Mouse (Mus musculus) hindbrain, embryonic 16.5 days (tissue): ENCODE results near the gene Ptprd. TPM values are rescaled to one million over a fixed set of nuclear protein-coding genes. Genes with fewer than 3 reads are reported as not detected.
A peak's percentile ranks its signal among the peaks of the same experiment; 100 is the strongest.

ENCODE experiments used
- ATAC-seq: fragments of 200-750 bp; cut with Nextera tagmentation; 2 replicates; pipeline ENCODE4 v1.8.0; 2017; ENCODE audit warnings: moderate TSS enrichment, moderate library complexity
- H3K27ac ChIP-seq: fragments of 300-500 bp; sonication (generic); 2 replicates; pipeline ENCODE4 v1.5.1; 2014; ENCODE audit warnings: low read depth, mild to moderate bottlenecking, control low read depth, low read length, moderate library complexity
- H3K27me3 ChIP-seq: fragments of 300-500 bp; sonication (generic); replicated peaks from 2 replicates; pipeline ENCODE4 v1.6.1; 2014; ENCODE audit warnings: low read length; ENCODE audit not compliant: control insufficient read depth, insufficient read depth
- H3K36me3 ChIP-seq: fragments of 300-500 bp; sonication (generic); 2 replicates; pipeline ENCODE4 v1.6.1; 2014; ENCODE audit warnings: mild to moderate bottlenecking, low read length, moderate library complexity, mixed read lengths; ENCODE audit not compliant: control insufficient read depth, insufficient read depth
- H3K4me1 ChIP-seq: fragments of 300-500 bp; sonication (generic); 2 replicates; pipeline ENCODE4 v1.6.1; 2014; ENCODE audit warnings: low read depth, low read length; ENCODE audit not compliant: control insufficient read depth, insufficient read depth
- H3K4me2 ChIP-seq: fragments of 300-500 bp; sonication (generic); 2 replicates; pipeline ENCODE4 v1.6.1; 2014; ENCODE audit warnings: mild to moderate bottlenecking, low read length, control low read depth, moderate library complexity
- H3K4me3 ChIP-seq: fragments of 300-500 bp; sonication (generic); 2 replicates; pipeline ENCODE4 v1.5.1; 2014; ENCODE audit warnings: mild to moderate bottlenecking, low read length, control low read depth, moderate library complexity
- H3K9ac ChIP-seq: fragments of 300-500 bp; sonication (generic); 2 replicates; pipeline ENCODE4 v1.6.1; 2014; ENCODE audit warnings: low read depth, mild to moderate bottlenecking, control low read depth, low read length, moderate library complexity
- H3K9me3 ChIP-seq: fragments of 300-500 bp; sonication (generic); 2 replicates; pipeline ENCODE4 v1.6.1; 2014; ENCODE audit warnings: mild to moderate bottlenecking, low read length, moderate library complexity; ENCODE audit not compliant: control insufficient read depth
- WGBS: fragments of 180-500 bp; shearing (Covaris S2); extraction: QIAGEN DNeasy Blood & Tissue Kit; methylation state at CpG from one replicate; pipeline ENCODE4 v1.1.7; 2014; 5-methylcytosine and 5-hydroxymethylcytosine counted together
- polyA plus RNA-seq: library from polyadenylated mRNA; unstranded; fragments of >200 nt; fragmentation: Nextera tagmentation; extraction: Ambion mirVana; gene quantifications from 2 replicates; pipeline ENCODE4 v1.2.1, GENCODE M21; 2015

Gene Ptprd
- polyA plus RNA-seq, 1 experiment from 2014 or later: 71.6 TPM

DNA sequence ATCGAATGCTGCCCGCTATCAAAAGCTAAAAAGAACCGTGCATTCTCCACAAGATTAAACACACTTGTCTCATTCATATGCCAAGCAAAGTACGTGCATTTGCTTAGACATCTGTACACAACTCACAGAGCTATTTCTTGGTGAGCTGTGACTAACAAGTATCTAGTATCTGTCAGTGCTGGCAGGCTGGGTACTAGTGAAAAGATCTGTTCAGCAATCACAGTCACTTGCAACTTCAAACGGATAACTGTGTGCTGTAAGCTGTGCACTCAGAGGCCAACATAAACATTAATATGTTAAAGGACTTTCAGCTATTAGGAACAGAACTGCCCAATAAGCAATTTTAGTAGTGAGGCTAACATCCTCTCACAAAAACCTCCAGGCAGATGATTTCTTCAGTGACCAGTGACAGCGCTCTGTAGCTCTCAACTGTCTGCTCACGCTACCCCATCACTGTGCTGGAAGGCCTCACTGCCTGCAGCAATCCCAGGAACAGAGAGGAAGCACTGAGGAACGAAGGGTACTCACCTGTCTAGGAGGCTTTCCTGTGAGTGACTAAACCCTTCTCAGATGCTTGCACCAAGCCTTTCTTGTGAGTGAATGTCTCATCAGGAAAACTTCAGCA is 1918.9 kb downstream of the Ptprd start:
- H3K4me1 ChIP-seq: no peaks in the 10 kb centered on the region
- whole genome bisulfite sequencing: 74% methylated on average over 8 of the region's 8 CpGs
- no peak overlapping the region for H3K9ac ChIP-seq
- no peak overlapping the region for H3K27ac ChIP-seq
- H3K36me3 ChIP-seq: no peaks in the 10 kb centered on the region
- H3K4me2 ChIP-seq: no peak overlapping the region
- H3K27me3 ChIP-seq: no peaks in the 10 kb centered on the region
- H3K9me3 ChIP-seq: no peaks in the 10 kb centered on the region
- H3K4me3 ChIP-seq: no peak overlapping the region
- ATAC-seq: no peak

DNA sequence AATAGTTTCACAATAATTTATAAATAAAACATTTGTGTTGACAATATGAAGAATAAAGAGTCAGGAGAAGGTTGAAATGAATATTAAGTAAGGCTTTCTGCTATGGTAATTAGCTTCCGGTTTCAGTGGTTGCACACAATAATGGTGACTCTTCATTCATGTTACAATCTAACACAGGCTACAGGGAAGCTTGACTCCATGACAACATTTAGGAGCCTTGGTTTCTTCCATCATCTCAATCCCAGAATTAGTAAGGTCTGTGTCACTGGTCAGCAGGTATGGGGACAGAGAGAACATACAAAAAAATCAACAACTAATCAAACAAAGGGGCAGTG is 1921.3 kb downstream of the Ptprd start:
- whole genome bisulfite sequencing: 31% methylated on average over 1 of the region's 1 CpGs
- no peaks in the 10 kb centered on the region for H3K27me3 ChIP-seq
- no peak overlapping the region for H3K4me2 ChIP-seq
- ATAC-seq: no peak
- H3K9ac ChIP-seq: no peak overlapping the region
- no peaks in the 10 kb centered on the region for H3K36me3 ChIP-seq
- no peaks in the 10 kb centered on the region for H3K9me3 ChIP-seq
- peaks cover 6% of the 10 kb centered on the region for H3K4me1 ChIP-seq
- H3K4me3 ChIP-seq: no peak overlapping the region
- no peak overlapping the region for H3K27ac ChIP-seq

DNA sequence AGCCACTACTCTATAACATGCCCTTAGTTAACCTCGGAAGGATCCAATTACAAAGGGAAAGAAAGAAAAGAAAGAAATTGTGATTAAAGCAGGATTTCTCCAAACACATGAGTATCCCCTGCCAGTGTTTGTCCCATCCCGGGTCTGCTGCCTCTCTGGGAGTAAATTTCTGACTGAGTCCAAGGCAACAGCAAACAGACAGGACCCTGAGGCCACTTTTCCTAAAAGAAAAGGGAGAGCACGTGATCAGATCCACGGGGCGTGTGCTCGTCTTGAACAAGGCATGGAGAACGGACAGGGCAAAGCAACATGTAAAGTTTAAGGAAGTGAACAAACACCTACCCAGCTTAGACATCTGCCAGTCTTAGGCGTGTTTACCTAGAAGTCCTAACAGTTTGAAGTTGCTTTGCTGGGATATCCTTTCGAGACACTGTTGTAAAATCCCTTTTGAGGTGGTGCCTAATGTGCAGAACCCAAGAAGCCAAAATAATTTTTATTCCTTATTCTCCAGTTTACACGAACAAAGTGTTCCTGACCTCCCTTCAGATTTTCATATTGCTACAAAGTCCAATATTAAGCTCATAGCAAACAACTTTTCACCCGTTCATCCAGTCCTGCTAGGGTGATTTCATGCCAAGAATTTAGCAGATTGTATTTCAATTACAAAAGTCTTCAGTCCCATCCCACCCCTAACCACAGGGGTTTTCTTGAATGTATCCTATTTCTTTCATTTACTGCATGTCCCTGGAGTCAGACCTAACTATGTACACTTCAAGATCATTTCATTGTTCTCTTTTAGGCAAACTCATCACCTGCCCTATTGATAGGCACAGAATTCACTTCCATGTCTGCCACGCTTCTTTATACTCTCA is 1921.9 kb downstream of the Ptprd start:
- Histone ChIP-seq H3K4me2 (no peak overlapping the region), H3K27me3 (no peaks in the 10 kb centered on the region), H3K27ac (no peak overlapping the region; the same call in 1 of the 2 replicates), H3K4me3 (no peak overlapping the region), H3K9me3 (no peaks in the 10 kb centered on the region), H3K4me1 (peaks cover 6% of the 10 kb centered on the region), H3K9ac (no peak overlapping the region), H3K36me3 (no peaks in the 10 kb centered on the region)
- no peak for ATAC-seq
- WGBS: 34% methylated on average over 12 of the region's 12 CpGs

DNA sequence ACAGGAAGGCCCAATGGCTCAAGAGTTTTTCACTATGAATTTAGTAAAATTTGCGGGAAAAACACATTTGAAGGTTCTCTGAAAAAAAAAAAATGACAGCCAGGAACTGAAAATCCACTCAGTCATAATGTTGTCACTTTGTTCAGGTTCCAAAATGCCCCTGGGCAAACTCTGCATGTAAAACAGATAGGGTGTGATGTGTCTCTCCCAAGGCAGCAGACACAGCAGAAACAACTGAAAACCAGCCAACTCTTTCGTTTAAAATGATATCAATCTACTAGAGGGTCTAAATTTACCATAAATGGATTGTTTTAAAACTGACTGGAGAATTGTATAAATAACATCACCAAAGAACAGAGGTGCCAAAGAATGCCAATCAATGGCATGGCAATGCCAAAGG is 1925.7 kb downstream of the Ptprd start:
- H3K9ac ChIP-seq: no peak overlapping the region
- no peak for ATAC-seq
- WGBS: 38% methylated on average over 2 of the region's 2 CpGs
- H3K27me3 ChIP-seq: no peaks in the 10 kb centered on the region
- H3K4me2 ChIP-seq: no peak overlapping the region
- no peak overlapping the region for H3K27ac ChIP-seq
- peaks cover 11% of the 10 kb centered on the region for H3K4me1 ChIP-seq
- no peaks in the 10 kb centered on the region for H3K9me3 ChIP-seq
- no peak overlapping the region for H3K4me3 ChIP-seq
- no peaks in the 10 kb centered on the region for H3K36me3 ChIP-seq

DNA sequence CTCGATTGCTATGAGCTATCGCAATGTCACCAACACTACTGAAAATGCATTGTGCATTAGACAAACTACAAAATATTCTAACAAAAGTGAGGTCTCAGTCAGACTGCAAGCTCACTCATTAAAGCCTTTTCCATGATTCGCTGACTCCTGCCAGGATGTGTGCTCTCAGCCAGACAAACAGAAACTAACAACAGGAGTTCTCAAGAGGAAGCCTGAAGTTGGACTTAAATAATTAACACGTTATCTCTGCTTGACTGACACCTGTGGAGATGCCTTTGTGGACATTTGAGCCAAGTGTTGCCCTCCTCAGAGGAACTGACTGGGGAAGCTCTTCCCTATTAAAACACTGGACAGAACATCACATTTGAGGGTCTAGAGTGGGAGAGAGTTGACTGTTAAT is 1928.9 kb downstream of the Ptprd start:
- Histone ChIP-seq H3K27ac (no peak overlapping the region), H3K27me3 (no peaks in the 10 kb centered on the region), H3K36me3 (no peaks in the 10 kb centered on the region), H3K9me3 (no peaks in the 10 kb centered on the region), H3K9ac (no peak overlapping the region), H3K4me3 (no peak overlapping the region), H3K4me1 (peaks cover 11% of the 10 kb centered on the region), H3K4me2 (no peak overlapping the region)
- 23% methylated on average over 4 of the region's 4 CpGs for whole genome bisulfite sequencing
- ATAC-seq: peak; percentile 12; the same call in 1 of the 2 replicates

DNA sequence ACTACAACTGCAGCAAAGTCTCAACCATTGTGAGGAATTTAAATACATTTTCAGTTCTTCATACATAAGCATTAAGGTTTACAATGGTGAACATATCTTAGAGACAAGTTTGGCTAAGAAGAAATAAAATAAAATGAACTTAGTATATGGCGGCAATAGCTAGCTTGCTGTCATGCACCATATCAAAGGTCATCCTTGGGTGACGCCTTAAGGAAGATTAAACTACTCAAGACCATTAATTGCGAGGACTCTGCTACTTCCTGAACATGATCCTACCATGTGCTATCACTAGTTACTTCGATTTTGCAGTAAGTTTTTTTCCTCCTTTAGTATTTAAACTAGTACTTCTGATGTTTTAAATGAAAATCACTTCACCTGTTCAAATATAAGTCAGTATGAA is 1949.0 kb downstream of the Ptprd start:
- WGBS: 89% methylated on average over 4 of the region's 4 CpGs
- H3K36me3 ChIP-seq: no peaks in the 10 kb centered on the region
- no peaks in the 10 kb centered on the region for H3K9me3 ChIP-seq
- H3K4me3 ChIP-seq: no peak overlapping the region
- peaks cover 10% of the 10 kb centered on the region for H3K4me1 ChIP-seq
- no peaks in the 10 kb centered on the region for H3K27me3 ChIP-seq
- H3K9ac ChIP-seq: no peak overlapping the region
- H3K27ac ChIP-seq: no peak overlapping the region
- ATAC-seq: no peak
- no peak overlapping the region for H3K4me2 ChIP-seq

DNA sequence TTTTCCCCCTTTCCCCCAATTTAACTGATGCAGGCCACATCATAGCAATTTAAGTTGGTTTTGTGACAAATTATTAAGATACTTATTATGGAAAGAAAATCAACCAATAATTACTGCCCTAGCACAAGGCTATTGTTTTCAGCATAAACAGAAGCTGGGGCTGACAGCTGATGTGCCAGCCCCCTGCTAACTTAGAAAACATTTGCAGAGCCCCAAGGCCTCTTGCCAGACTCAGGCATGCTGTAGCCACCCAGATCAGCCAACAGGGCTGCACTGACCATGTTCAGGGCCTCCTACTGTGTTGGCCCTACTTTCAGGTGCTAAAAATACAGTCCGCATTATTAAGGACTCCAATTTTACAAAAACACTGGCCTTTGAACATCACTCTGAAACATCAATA is 1951.1 kb downstream of the Ptprd start:
- H3K27ac ChIP-seq: no peak overlapping the region
- no peaks in the 10 kb centered on the region for H3K36me3 ChIP-seq
- no peak overlapping the region for H3K9ac ChIP-seq
- no peak overlapping the region for H3K4me3 ChIP-seq
- no peaks in the 10 kb centered on the region for H3K9me3 ChIP-seq
- 72% methylated on average over 1 of the region's 1 CpGs for WGBS
- ATAC-seq: peak; percentile 51; the same call in 1 of the 2 replicates
- no peaks in the 10 kb centered on the region for H3K27me3 ChIP-seq
- H3K4me1 ChIP-seq: peaks cover 10% of the 10 kb centered on the region
- no peak overlapping the region for H3K4me2 ChIP-seq

DNA sequence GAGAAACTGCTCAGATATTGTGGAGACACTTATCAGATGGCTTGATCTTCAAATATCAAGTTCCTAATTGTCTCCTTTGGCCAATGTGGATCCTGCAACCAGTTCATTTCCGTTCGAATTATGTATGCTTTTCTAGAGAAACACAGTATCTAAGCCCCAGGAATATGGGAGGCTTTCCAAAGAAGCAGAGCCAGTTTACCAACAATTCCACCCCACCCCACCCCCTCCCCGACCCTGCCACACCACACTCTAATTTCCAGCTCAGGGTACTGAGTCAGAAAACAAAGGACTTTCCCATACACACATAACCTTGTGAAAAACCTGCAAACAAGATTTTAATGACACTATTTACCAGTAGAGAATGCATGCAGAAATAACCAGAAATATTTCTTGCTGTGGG is 1951.5 kb downstream of the Ptprd start:
- peak; percentile 50; the same call in 1 of the 2 replicates for ATAC-seq
- peak overlapping the region; percentile 44; the same call in 1 of the 2 replicates for H3K27ac ChIP-seq
- H3K4me3 ChIP-seq: no peak overlapping the region
- no peaks in the 10 kb centered on the region for H3K27me3 ChIP-seq
- no peaks in the 10 kb centered on the region for H3K9me3 ChIP-seq
- H3K4me2 ChIP-seq: no peak overlapping the region
- 54% methylated on average over 3 of the region's 3 CpGs for WGBS
- no peak overlapping the region for H3K9ac ChIP-seq
- H3K4me1 ChIP-seq: peaks cover 10% of the 10 kb centered on the region
- no peaks in the 10 kb centered on the region for H3K36me3 ChIP-seq

DNA sequence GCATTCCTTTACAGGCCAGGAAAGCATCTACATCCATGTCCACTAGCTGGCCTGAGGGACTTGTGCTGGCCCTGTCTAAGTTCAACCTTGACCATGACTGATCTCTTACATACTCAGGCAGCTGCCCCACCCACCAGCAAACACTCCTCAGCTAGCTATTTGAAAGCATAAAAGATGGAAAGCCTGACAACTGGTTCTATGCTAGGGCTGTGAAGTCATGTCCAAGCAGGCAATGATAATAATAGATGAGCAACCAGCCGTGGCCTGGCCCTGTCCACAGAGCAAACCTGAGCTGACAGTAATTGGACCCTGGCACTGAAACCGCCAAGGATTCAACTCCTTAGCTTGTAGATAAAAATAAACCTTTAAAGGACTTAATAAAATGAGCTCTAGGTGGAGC is 1952.1 kb downstream of the Ptprd start:
- H3K9me3 ChIP-seq: no peaks in the 10 kb centered on the region
- no peaks in the 10 kb centered on the region for H3K27me3 ChIP-seq
- H3K4me1 ChIP-seq: peaks cover 10% of the 10 kb centered on the region
- peak; percentile 48; the same call in 1 of the 2 replicates for ATAC-seq
- H3K4me3 ChIP-seq: no peak overlapping the region
- 56% methylated on average over 2 of the region's 2 CpGs for WGBS
- H3K4me2 ChIP-seq: no peak overlapping the region
- H3K27ac ChIP-seq: 0 out of 2 replicates have a peak overlapping the region, but pooled peaks have one; percentile 39
- H3K36me3 ChIP-seq: no peaks in the 10 kb centered on the region
- no peak overlapping the region for H3K9ac ChIP-seq
